Mouse (Mus musculus) adrenal gland, adult 18-20 months (tissue): ENCODE results near the gene Bspry. TPM values are rescaled to one million over a fixed set of nuclear protein-coding genes. Genes with fewer than 3 reads are reported as not detected.

ENCODE experiments used
- DNase-seq, 2 experiments: peaks; one replicate each; pipeline ENCODE4 v3.0.0; 2021 to 2022; ENCODE audit warnings: low spot score in 2 of 2
- total RNA-seq, 2 experiments: library from RNA; stranded (reverse); gene quantifications; 1 replicate in 1 of 2; 2 replicates in 1 of 2; pipeline ENCODE4 v1.2.3; 2021

The Bspry gene
- total RNA-seq, 2 experiments from 2014 or later: 3.7 to 9.6 TPM

DNA sequence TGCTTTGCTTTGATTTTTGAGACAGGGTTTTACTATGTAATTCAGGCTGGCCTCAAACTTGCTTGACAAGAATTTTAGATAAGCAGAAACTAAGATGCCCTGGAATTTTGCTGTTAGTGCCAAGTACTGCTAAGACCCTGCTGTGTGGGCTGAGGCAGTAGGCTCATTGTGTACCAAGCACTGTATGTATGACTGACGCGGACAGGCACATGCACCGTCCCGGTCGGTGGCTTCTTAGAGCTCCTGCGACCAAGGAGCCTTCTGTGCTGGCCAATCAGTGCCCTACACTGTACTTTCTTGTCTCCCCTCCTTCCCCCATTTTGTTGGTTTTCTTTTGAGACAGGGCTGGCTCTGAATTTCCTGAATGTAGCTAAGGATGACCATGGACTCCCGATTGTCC lies 35.1 kb downstream of the Bspry start:
- no peak for DNase-seq

DNA sequence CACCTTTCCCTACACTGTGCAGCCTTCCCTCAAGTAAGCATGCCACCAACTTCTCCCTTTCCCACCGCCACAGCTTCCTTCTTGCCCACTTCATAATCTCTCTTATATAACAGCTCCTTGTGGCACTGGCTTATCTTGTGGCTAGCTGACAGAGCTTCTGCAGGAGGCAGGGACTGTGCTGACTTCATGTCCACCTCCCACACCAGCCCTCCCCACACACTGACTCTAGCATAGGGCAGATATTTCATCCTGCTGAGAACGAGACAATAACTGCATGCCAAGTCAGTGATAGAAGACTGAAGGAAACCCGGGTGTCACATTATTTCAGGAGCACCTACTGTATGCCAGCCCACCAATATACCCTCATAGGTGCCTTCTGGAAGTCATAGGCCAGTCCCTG lies 35.6 kb downstream of the Bspry start:
- no peak for DNase-seq

DNA sequence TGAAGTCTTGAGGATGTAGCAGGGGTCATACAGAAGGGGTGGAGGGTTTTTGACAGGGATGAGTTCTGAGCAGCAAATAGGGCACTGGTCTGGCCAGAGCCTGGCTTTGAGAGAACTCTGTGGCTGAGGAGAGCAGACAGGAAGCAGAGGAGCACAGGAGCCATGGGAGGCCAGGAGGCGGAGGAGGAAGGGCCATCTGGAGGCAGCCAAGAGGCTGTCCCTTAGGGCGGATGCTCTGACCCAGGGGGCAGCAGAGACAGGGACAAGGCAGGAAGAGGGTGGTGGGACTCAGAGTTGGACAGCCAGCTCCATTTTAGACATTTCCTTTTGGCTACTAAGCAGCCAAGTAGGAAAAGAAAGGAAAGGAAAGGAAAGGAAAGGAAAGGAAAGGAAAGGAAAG lies 36.2 kb downstream of the Bspry start:
- DNase-seq: peak in 1 of 2 experiments; percentile 53

DNA sequence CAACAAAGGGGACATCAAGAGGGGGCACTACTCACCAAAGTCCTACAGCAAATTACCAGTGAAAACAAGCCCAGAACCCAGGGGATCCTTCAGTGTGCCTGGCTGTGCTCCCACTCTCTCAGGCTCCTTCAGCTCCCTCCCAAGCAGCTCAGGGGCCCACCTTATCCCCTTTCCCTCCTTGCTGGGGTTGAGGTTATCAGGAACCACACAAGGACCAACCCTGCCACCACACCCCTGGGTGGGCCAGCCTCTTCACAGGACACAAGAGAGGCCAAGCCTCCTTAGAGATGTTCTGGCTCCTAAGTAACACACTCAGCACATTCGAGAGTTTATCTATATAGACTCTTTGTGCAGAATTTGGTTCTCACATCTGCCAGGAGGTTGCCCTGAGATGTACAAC lies 36.7 kb downstream of the Bspry start:
- no peak for DNase-seq

DNA sequence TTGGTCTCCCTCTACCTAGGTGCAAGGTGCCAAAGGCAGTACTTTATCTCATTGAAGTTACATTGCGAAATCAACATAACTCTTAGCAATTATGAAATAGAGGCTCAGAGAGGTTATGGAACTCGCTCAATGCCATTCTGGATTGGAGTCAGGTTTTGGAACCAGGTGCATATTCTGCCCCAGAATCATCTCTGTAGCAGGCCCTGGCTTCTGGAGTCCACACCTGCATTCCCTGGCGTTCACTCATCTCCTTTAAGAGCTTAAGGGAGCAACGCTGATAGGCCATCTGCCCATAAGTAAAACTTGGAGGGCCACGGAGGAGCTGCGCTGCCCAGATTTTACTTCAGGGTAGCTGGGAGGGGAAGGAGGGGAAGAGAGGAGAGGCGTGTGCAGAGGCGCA lies 37.2 kb downstream of the Bspry start:
- DNase-seq: no peak

DNA sequence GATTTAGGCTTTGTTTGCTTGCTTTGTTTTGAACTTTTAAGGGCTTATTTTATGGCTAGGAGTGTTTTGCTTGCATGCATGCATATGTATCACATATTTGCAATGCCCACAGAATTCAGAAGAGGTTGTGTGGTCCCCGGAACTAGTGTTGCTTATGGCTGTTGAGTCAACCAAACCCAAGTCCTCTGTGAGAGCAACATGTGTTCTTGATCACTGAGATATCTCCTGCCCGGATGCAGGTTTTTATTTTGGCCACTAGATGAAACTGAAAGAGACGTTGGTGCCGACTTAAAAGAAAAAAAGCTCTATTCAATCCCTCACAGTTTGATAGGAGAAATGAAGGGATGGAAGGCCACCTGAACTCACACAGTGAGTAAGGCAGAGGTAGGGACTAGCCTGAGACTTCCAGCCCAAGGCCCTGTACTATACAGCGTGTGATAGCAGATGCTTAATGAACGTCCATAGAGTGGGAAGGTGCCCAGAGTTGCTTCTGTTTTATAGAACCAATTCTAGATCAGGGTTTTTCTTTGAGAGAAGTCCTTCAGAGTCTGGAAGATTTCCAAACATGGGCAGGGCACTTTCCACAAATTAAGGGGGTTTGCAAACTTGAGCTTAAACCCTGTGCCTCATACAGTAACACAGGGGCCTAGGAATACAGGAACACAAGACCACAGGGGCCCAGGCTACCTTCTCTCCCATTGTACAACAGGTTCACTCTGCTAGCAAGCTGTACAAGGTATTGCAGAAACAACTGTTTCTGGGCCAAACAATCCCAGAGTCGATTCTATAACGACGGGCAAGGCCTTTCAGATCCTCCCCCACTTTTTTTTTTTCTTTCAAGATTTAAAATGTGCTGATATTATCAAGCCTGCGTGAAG lies 37.9 kb downstream of the Bspry start:
- DNase-seq: no peak

DNA sequence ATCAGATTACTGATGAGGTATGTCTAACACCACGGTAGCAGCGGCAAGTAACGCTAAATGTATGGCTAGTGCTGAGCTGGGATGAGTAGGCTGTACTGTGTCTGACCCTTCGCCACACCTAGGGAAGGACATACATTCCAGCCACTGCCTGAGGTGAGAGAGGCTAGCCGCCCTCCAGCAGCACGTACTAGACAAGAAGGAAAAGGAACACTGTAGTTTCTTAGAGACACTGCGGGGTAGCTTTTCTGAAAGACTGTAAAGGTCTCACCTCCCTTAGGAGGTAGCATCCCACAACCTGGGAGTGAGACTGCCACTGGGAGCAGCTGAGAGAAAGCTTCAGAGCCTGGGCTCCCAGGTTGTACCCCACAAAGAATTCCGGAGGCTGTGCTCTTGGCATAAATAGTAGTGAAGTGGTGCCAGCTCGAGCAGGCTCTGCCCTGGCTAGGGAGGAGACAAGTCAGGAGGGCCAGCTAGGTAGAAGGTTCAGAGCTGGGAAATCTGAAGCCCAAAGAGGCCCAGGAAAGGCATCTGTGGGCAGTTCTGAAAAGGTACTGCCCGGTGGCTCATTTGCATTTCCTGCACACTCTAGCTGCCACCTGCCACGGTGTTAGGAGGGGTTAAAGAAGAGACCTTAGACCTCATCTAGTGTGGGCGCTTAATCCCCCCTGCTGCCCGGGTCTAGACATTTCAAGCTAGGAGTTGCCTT lies 38.7 kb downstream of the Bspry start:
- no peak for DNase-seq

DNA sequence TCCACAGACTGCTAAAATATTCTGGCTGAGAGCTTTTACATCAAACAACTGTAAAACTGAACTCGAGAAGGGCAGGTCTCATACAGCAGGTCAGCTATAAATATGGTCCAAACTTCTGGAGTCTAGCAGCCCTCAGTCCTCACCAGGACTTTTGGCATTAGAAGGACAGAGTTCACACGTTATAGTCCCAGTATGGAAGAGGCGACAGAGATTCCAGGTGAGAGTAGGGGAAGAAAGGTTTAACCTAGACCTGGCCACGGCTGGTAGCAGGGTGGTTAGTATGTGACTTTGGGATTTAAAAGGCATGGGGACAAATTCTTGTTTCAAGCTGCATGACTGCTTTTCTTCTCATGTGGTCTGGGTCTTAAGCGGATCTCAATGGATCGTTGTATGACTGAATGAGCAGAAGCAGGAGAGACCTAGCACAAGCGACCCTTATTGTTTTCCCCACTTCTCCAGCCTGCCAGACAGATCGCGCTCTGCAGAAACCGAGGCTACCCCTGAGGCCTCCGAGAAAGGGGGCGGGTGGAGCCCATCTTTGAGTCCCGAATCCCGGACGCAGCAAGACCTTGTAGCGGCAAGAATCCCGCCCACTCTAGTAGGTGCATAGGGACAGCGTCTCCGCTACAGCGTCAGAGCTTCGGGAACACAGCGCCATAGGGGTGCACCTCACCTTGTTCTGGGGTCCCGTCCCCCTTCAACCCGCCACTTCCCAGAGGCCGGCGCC lies 39.4 kb downstream of the Bspry start:
- DNase-seq: no peak

DNA sequence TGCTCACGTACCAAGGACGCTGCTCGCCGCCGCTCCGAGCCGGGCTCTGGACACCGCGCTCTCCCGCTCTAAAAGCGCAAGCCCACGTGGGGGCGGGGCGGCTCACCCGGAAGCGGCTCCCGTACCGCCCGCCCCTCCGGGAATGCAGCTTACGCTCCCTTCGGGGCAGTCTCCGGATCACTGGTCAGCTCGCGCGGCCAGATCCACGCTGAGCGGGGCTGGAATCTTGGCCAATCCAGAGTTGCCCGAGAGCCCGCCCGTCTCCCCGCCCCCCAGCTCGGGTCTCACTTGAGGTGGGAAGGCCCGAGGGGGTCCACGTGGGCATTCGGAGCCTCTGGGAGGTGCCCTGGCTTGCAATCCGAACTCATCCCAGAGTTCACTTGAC lies 40.0 kb downstream of the Bspry start, which contains the start of gene Alad:
Gene Alad (minus strand): TSS at position 70 of the 385 bp plus-strand sequence.
- DNase-seq: peak; percentile 90 to 91

DNA sequence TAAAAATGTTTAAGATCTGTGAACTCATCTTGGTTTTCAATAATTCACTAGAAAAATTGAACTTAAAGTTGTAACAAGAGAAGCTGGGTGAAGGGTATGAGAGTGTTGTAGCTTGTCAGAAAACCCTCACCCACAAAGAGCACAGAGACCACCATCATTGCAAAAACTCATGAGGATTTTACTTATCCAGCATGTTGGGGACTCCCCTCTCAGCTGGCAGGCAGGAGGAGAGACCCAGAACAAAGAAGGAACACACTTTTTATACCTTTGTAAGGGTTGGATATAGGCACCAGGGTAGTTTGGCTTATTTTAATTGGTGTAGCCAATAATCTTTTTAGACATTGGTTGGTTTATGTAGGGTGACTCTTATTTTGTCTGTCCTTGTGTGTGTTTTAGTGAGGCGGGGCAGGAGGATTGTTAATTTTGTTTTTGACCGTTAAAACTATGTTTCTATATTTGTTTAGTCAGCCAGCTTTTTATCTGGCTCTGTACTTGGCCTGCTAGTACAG lies 41.1 kb downstream of the Bspry start:
- no peak for DNase-seq

DNA sequence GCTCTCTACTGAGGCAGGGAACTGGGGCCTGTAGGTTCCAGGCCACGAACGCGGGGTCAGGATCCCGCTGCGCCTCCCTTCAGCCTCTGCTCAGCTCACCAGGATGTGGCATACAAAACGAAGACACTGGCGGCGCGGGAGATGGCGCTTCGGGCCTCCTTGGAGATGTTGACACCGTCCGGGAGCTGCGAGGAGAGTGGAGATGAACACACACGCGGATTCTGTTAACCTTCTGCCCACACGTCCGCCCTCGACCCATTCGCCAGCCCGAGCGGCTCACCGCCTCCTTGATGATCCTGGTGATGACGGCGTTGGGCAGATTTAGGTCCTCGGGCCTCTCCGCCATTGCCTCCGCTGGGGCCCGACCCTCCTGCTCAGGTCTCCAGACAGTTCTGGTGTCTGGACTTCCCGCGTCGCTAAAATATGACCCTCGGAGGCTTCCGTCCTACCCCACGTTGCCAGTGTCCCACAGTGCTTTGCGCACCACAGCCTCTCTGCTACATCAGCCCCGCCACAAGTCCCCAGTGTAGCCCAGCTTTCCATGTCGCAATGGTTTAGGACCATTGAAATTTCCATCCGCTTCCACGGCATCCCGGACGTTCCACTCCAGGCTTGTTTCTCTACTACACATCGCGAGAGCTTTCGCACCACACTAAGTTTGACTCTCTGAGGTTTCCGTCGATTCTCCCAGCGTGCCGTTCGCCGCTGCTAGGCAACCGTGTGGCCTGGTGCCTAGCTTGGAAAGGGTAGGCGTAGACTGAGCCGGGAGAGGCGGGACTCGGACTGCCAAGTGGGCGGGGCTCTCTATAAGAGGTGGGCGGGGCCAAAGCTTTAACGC lies 45.0 kb downstream of the Bspry start, which contains the start of the genes Pole3 and 4933430I17Rik:
Gene Pole3 (minus strand): TSS at position 418 of the 838 bp plus-strand sequence.
Gene 4933430I17Rik (plus strand): TSS at position 719 of the 838 bp plus-strand sequence.
- peak; percentile 95 to 96 for DNase-seq

DNA sequence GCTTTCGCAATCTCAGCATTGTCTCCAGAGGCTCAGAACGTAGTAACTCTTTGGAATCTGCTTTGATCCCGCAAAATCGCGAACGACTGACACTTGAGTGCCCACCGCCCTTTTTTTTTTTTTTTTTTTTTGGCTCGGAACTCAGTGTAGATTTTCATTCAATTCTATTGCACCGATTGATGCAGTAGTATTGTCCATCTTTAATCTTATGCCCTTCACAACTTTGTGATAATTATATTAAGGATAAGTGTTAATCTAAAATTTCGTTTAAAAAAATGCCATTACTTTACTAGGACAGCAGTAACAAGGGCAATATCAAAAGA lies 45.6 kb downstream of the Bspry start:
- no peak for DNase-seq

DNA sequence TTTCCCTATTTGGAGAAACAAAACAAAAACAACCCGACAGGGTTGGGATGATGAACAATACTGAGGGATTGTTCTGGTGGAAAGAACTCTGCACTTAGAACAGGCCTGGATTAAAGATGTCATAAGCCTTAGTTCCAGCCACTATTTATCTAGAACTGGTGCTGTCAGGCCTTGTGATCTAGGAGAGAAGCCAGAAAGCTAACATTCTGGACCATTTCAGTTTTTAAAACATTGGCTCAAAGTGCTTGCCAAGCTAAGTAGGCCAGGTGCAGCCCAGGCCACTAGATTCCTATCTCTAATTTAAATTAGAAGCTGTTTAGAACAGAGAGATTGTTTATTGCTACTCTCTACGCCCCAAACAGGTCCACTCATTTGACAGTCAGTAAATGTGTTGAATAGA lies 46.4 kb downstream of the Bspry start:
- DNase-seq: no peak

DNA sequence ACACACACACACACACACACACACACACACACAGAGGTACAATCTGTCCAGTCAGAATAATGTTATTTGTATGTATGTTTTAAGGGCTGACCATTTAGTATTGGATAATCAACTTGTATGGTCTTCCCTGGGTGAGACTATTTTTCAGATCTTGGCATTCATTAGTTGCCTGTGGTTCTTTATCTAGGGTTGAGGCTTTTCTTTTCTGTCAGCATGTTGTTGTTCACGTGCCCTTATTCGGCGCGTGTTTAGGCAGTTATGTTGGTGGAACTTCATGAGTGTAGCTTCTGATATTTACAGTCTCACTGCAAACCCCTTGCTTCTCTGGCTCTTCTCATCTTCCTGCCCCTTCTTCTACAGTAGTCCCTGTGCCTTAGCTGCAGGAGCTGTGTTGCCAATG lies 47.8 kb downstream of the Bspry start:
- DNase-seq: no peak

DNA sequence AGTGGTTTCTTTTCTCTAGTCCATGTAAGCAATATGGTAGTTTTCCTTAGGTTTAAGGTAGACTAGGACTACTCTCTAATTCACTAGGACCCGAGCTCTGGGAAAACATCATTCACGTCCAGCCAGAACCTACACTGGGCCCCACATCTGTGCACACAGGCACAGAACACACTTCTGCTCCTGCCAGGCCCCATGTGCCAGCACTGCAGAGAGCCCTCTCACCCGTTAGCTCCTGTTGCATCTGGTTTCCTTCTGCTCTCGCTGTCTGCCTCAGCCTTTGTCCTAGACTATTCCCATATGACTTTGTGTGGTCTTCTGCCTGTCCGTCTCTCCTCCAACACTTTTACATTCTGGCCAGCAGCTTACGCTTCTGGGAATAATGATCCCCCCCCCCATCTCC lies 53.9 kb downstream of the Bspry start:
- DNase-seq: no peak

DNA sequence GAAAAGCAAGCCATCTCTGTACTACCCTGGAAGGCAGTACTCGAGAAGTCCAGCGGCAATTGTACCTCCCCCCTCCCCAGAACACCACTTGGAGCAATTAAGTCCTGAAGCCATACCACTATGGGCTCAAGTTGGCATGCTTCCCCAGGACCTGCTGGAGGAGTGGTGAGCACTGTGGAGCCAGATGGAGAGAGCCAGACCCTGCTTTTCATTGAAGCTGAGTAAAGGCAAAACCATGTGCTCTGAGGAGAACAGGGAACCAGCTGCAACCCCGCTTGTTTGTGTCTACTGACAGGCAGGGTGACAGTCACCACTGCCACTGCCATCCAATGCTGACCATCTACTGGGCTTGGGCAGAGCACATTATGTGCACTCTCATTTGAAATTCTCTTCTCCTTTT lies 61.9 kb downstream of the Bspry start:
- DNase-seq: no peak

DNA sequence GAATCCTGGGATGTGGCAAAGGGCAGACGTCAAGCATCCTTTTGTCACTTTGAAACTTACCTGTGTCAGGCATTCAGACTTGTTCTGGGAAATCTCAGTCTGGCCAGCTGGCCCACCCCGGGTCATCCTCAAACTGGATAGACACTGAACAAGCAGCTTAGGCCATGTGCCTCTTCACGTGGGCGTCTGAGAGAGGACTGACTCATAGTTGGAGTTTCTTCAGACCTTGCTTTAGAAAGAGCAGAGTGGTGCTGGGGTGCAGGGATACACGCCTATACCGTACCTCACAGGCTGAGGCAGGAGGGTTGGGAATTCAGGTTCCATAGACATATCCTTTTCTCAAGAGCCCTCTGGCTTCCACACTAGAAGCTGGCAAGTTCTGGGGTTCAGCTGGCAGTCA lies 63.9 kb downstream of the Bspry start:
- no peak for DNase-seq

DNA sequence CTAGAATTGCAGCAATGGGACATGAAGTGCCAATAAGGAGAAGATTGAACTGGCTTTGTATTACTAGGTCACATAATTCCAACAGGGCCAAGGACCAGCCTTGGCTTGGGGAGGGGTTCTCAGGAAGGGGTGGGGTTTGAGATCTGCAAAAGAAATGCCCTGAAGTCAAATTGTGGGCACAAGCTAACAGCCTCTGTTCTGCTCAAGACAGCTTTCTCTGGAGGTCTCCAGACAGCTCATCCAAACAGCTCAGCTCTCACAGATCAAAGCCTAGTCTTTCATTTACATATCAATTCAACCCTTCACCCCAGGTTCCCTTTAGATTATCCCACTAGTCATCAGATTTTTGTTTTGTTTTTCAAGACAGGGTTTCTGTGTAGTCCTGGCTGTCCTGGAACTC lies 64.9 kb downstream of the Bspry start:
- DNase-seq: no peak
